17 mouse cellular contexts compared by ENCODE assay signal in the genomic region with DNA sequence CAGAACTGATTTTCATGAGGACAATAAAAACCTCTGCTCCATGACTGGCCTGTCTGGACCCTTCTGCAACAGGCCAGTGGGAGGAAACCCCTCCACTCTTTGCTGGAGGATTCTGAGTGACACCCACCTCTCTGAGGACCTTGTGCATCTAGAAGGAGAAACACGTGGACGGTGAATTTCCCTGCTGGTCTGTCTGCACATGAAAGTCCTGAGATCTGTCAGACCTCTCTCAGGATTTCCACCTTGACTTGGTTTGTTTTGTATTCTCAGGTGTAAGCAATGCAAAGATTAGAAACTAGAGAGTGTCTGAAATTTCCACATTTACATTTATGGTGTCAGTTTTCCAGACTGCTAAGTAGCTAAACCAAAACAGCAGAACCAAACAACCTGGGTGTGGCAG. TPM values are rescaled to one million over a fixed set of nuclear protein-coding genes. Genes with fewer than 3 reads are reported as not detected.
A peak's percentile ranks its signal among the peaks of the same experiment; 100 is the strongest.
DNase-seq lines count a peak whose midpoint lies in the region; ATAC-seq and TF ChIP-seq lines count a peak whose summit lies in the region.
"Had no signal": no experiment of that assay in that cellular context is flagged by ENCODE, and none has a peak within 500 bp of the region (broad histone marks: within the 10 kb centered on the region; RNA-seq: fewer than 3 reads in every experiment).

No protein-coding gene starts in this region.

- H3K9me3 ChIP-seq in kidney, postnatal 0 days (replicated peaks; ENCODE audit: low read length), result no peaks in the 10 kb centered on the region
- H3K9me3 ChIP-seq in kidney, embryonic 16.5 days (ENCODE audit: low read length), result no peaks in the 10 kb centered on the region
- H3K9me3 ChIP-seq: forebrain, embryonic 12.5 days; hindbrain, embryonic 13.5 days; kidney, embryonic 15.5 days; midbrain, embryonic 12.5 days had no signal

- intact Hi-C loops in heart, adult 2 months (cut with DNase I), result loop anchor here (10.0 kb wide), 2 partner anchors 1393 to 1913 kb away; partner anchors contain the start of genes Nhlrc3 and Proser1
- intact Hi-C loops in heart, postnatal 36 days (cut with DNase I), result no loop called here

- H3K36me3 ChIP-seq in heart, adult 2 months (ENCODE audit: control insufficient read depth, insufficient read depth, low read length), result peaks cover 2% of the 10 kb centered on the region
- H3K36me3 ChIP-seq in kidney, postnatal 0 days (ENCODE audit: insufficient read depth, low read length), result 0 out of 2 replicates have a peak, but pooled peaks cover 2% of the 10 kb centered on the region
- H3K36me3 ChIP-seq in kidney, embryonic 16.5 days (ENCODE audit: insufficient read depth, low read length), result no peaks in the 10 kb centered on the region

- TF ChIP-seq EP300 in heart, adult 2 months (IDR thresholded peaks at IDR 0.05; ENCODE audit: insufficient read depth, low read depth, low read length), result no peak

- H3K27ac ChIP-seq in heart, adult 2 months, result peak overlapping the region; percentile 56; the same call in 1 of the 2 replicates
- no peak overlapping the region for H3K27ac ChIP-seq in kidney, postnatal 0 days
- H3K27ac ChIP-seq in kidney, embryonic 16.5 days (ENCODE audit: low read length), result no peak overlapping the region
- 0 out of 2 replicates have a peak overlapping the region, but pooled peaks have one; percentile 74 for H3K27ac ChIP-seq in brown adipose tissue, adult 24 weeks (replicated peaks; ENCODE audit: low read depth, low read length)
- H3K27ac ChIP-seq in olfactory bulb, adult 2 months (ENCODE audit: insufficient read depth, low read depth, low read length), result peak overlapping the region; percentile 32; the same call in 1 of the 2 replicates
- H3K27ac ChIP-seq: forebrain, embryonic 12.5 days; kidney, embryonic 15.5 days; midbrain, embryonic 12.5 days had no signal

- no peak overlapping the region for H3K9ac ChIP-seq in heart, adult 2 months (ENCODE audit: low read depth, low read length)
- 0 out of 2 replicates have a peak overlapping the region, but pooled peaks have one; percentile 4 for H3K9ac ChIP-seq in kidney, postnatal 0 days (ENCODE audit: low read depth, low read length)
- H3K9ac ChIP-seq in kidney, embryonic 16.5 days (replicated peaks; ENCODE audit: low read length), result no peak overlapping the region
- H3K9ac ChIP-seq: forebrain, embryonic 12.5 days; hindbrain, embryonic 13.5 days; kidney, embryonic 15.5 days; midbrain, embryonic 12.5 days had no signal

- DNase-seq in heart, adult 2 months, result no peak
- no peak for DNase-seq in heart, postnatal 36 days
- no peak for DNase-seq in kidney, postnatal 0 days (ENCODE audit: low spot score)
- DNase-seq in c-Kit-positive CD71-positive TER-119-positive erythroid progenitor cells, embryonic 14.5 days (ENCODE audit: low spot score), result no peak
- DNase-seq: adrenal gland, adult 8-10 months; cerebellum, postnatal 10 days; kidney, adult 11 months; left cerebral cortex, postnatal 4 days; liver; lung, postnatal 10 days had no signal

- no peak overlapping the region for H3K4me2 ChIP-seq in kidney, postnatal 0 days (ENCODE audit: low read length)
- no peak overlapping the region for H3K4me2 ChIP-seq in kidney, embryonic 16.5 days (replicated peaks; ENCODE audit: low read depth, low read length)
- H3K4me2 ChIP-seq: forebrain, embryonic 12.5 days; midbrain, embryonic 12.5 days had no signal

- TF ChIP-seq POLR2A in heart, adult 2 months (IDR thresholded peaks at IDR 0.05; ENCODE audit: insufficient read depth, low read depth, low read length), result no peak
- TF ChIP-seq POLR2A in olfactory bulb, adult 2 months (IDR thresholded peaks at IDR 0.05; ENCODE audit: insufficient read depth, low read depth, low read length), result no peak

- no peak for ATAC-seq in kidney, postnatal 0 days (replicated peaks; ENCODE audit: low FRiP score, low read depth)
- no peak for ATAC-seq in kidney, embryonic 16.5 days (ENCODE audit: low FRiP score, low TSS enrichment)

- H3K4me1 ChIP-seq in heart, adult 2 months (ENCODE audit: control insufficient read depth, insufficient read depth, low read length), result peaks cover 21% of the 10 kb centered on the region
- H3K4me1 ChIP-seq in kidney, postnatal 0 days (replicated peaks; ENCODE audit: insufficient read depth, low read length), result no peaks in the 10 kb centered on the region
- peaks cover 15% of the 10 kb centered on the region for H3K4me1 ChIP-seq in kidney, embryonic 16.5 days (ENCODE audit: insufficient read depth, low read length)
- peaks cover 21% of the 10 kb centered on the region for H3K4me1 ChIP-seq in brown adipose tissue, adult 24 weeks (ENCODE audit: control insufficient read depth, insufficient read depth, insufficient read length, low read length)
- peaks cover 45% of the 10 kb centered on the region for H3K4me1 ChIP-seq in olfactory bulb, adult 2 months (ENCODE audit: control insufficient read depth, insufficient read depth, low read length)

- peaks cover 2% of the 10 kb centered on the region for H3K79me2 ChIP-seq in heart, adult 2 months (replicated peaks; ENCODE audit: control insufficient read depth, insufficient read depth, low read length)

- H3K27me3 ChIP-seq in heart, adult 2 months (ENCODE audit: control insufficient read depth, insufficient read depth, low read length), result no peaks in the 10 kb centered on the region
- no peaks in the 10 kb centered on the region for H3K27me3 ChIP-seq in kidney, postnatal 0 days (ENCODE audit: insufficient read depth, low read length)
- H3K27me3 ChIP-seq in kidney, embryonic 16.5 days (ENCODE audit: insufficient read depth, low read length), result no peaks in the 10 kb centered on the region
- H3K27me3 ChIP-seq: forebrain, embryonic 12.5 days; hindbrain, embryonic 13.5 days; kidney, embryonic 15.5 days; midbrain, embryonic 12.5 days had no signal

- TF ChIP-seq CTCF in heart, adult 2 months (IDR thresholded peaks at IDR 0.05), result no peak
- no peak for TF ChIP-seq CTCF in kidney, postnatal 0 days (IDR thresholded peaks at IDR 0.05; ENCODE audit: low read depth)
- no peak for TF ChIP-seq CTCF in olfactory bulb, adult 2 months (IDR thresholded peaks at IDR 0.05; ENCODE audit: insufficient read depth, low read depth, low read length)

- H3K4me3 ChIP-seq in heart, adult 2 months, result no peak overlapping the region
- no peak overlapping the region for H3K4me3 ChIP-seq in kidney, postnatal 0 days (replicated peaks; ENCODE audit: low read depth, low read length)
- no peak overlapping the region for H3K4me3 ChIP-seq in kidney, embryonic 16.5 days (ENCODE audit: low read length)
- no peak overlapping the region for H3K4me3 ChIP-seq in brown adipose tissue, adult 24 weeks (ENCODE audit: insufficient read depth, low read depth, low read length)
- no peak overlapping the region for H3K4me3 ChIP-seq in olfactory bulb, adult 2 months (ENCODE audit: insufficient read depth, low read depth, low read length)
- H3K4me3 ChIP-seq: forebrain, embryonic 12.5 days; hindbrain, embryonic 13.5 days; kidney, embryonic 15.5 days; midbrain, embryonic 12.5 days had no signal

- 78% methylated on average over 2 of the region's 2 CpGs for WGBS in heart, adult 2 months
- 52% methylated on average over 2 of the region's 2 CpGs for WGBS in kidney, postnatal 0 days
- 58% methylated on average over 2 of the region's 2 CpGs for WGBS in kidney, embryonic 16.5 days
- 71% methylated on average over 2 of the region's 2 CpGs for WGBS in olfactory bulb, adult 2 months

RNA-seq across cellular contexts. Expression of gene Setd7, which starts 8.5 kb away (rescaled TPM):
- 10 to 100 TPM; 51.0 to 68.2 TPM for total RNA-seq in heart, adult 2 months (2021)
- polyA plus RNA-seq in heart, adult 2 months (2012; rRNA removed), result 21.6 and 36.6 TPM in 2 replicates
- 10 to 100 TPM; 57.2 to 62.0 TPM for total RNA-seq in heart, postnatal 36 days (2021)
- polyA plus RNA-seq in kidney, postnatal 0 days (2015; fragmentation: Nextera tagmentation; extraction: Ambion mirVana), result 2.0 and 2.4 TPM in 2 replicates
- polyA plus RNA-seq in kidney, embryonic 16.5 days (2015; fragmentation: Nextera tagmentation; extraction: Ambion mirVana), result 2.5 and 3.1 TPM in 2 replicates
- polyA plus RNA-seq in brown adipose tissue, adult 24 weeks (2012; ENCODE audit: insufficient read depth, insufficient read length, missing spikeins), result 12.0 and 17.5 TPM in 2 replicates
- 388 TPM in 1 of 2 replicates, not detected in the other for polyA plus RNA-seq in olfactory bulb, adult 2 months (2012; ENCODE audit: insufficient read depth, insufficient read length, low replicate concordance, missing spikeins)

Comparison
In these comparisons a context has a peak if more than half of its experiments do, and no peak if none do; other contexts are left out.
1. H3K27ac ChIP-seq: peak in heart, adult 2 months (single experiment), brown adipose tissue, adult 24 weeks (single experiment) and olfactory bulb, adult 2 months (single experiment); none in kidney, postnatal 0 days (single experiment) and kidney, embryonic 16.5 days (single experiment).